Mouse (Mus musculus) testis, adult 2 months (tissue): ENCODE measurements around the gene Rtn4rl1. TPM values are rescaled to one million over a fixed set of nuclear protein-coding genes. Genes with fewer than 3 reads are reported as not detected.
"Not testable (repeated sequence)": the region's sequence is repeated elsewhere in the genome, so short reads cannot be mapped to it uniquely, and the experiment has no call there.

Source experiments
- H3K27ac ChIP-seq: fragments of 200-500 bp; 2 replicates; pipeline ENCODE4 v1.5.1; 2012; ENCODE audit warnings: low read depth, low read length; ENCODE audit not compliant: control insufficient read depth, insufficient read depth
- H3K27me3 ChIP-seq: fragments of 200-500 bp; 2 replicates; pipeline ENCODE4 v1.6.1; 2012; ENCODE audit warnings: mild to moderate bottlenecking, low read length, moderate library complexity; ENCODE audit not compliant: control insufficient read depth, insufficient read depth
- H3K36me3 ChIP-seq: fragments of 200-500 bp; 2 replicates; pipeline ENCODE4 v1.6.1; 2012; ENCODE audit warnings: mild to moderate bottlenecking, low read length; ENCODE audit not compliant: control insufficient read depth, insufficient read depth
- H3K4me1 ChIP-seq: fragments of 200-500 bp; 2 replicates; pipeline ENCODE4 v1.6.1; 2012; ENCODE audit warnings: low read length; ENCODE audit not compliant: control insufficient read depth, insufficient read depth
- H3K4me3 ChIP-seq: fragments of 200-500 bp; 2 replicates; pipeline ENCODE4 v1.5.1; 2012; ENCODE audit warnings: low read depth, mild to moderate bottlenecking, low read length, moderate library complexity, mixed read lengths; ENCODE audit not compliant: control insufficient read depth
- CTCF ChIP-seq: fragments of 200-500 bp; IDR thresholded peaks from 2 replicates; pipeline ENCODE4 v1.5.1; 2012; ENCODE audit warnings: low read depth, mild to moderate bottlenecking, inconsistent platforms, low read length, moderate library complexity; ENCODE audit not compliant: control insufficient read depth, insufficient read depth, insufficient replicate concordance
- POLR2A ChIP-seq: fragments of 200-500 bp; IDR thresholded peaks from 2 replicates; pipeline ENCODE4 v1.6.1; 2012; ENCODE audit warnings: low read depth, mild to moderate bottlenecking, inconsistent platforms, low read length, moderate library complexity; ENCODE audit not compliant: control insufficient read depth
- polyA plus RNA-seq: library from polyadenylated mRNA; depleted of rRNA; stranded (reverse); fragments of >200 nt; gene quantifications from 2 replicates; pipeline ENCODE4 v1.2.3, GENCODE M21; 2012

Rtn4rl1 gene
- polyA plus RNA-seq, 1 experiment = 3.3 TPM

DNA sequence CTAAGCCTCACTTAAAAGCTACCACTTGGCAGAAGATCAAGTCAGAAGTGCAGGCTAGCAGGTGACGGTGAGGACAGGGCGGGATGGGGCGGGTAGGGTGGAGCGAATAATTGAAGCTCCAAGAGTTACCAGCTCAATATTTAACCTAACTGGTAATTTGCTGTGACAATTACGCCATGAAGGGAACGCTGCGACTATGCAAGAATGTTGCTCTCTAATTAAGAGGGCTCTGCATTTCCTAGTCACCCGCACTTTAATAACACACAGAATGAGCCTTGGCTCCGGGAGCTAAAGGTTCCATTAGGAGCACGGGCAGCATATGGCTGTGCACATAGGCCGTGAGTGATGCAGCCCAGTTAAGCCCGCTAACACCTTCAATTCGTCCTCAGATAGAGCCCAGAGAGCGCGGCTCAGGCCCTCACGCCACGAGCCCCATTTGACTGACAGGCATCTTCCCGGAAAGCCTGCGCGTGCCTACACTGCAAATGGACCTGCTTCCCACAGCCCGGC, 100.3 kb downstream of the Rtn4rl1 start:
- Histone ChIP-seq H3K27ac (no peak overlapping the region), H3K4me3 (no peak overlapping the region), H3K27me3 (no peaks in the 10 kb centered on the region), H3K36me3 (no peaks in the 10 kb centered on the region), H3K4me1 (peaks cover 3% of the 10 kb centered on the region)
- TF ChIP-seq POLR2A (no peak), CTCF (no peak)

DNA sequence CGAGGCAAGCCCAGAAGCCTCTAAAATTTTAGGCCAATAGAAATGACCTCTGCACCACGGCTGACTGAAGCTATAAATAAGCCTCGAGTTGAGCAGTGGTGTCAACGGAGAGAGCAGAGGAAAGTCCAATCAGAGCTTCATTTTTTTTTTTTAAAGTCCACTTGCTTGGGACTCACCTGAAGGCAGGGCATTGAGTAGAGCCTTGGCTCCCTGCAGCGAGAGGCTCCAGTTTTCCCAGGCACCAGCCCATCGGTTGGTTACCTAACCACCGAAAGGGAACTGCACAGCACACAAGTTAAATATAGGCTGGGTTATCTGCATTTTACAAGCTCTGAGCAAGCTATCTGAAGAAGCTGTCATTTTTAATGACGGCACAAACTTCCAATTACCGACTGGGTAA, 101.3 kb downstream of the Rtn4rl1 start:
- TF ChIP-seq POLR2A (no peak), CTCF (no peak)

DNA sequence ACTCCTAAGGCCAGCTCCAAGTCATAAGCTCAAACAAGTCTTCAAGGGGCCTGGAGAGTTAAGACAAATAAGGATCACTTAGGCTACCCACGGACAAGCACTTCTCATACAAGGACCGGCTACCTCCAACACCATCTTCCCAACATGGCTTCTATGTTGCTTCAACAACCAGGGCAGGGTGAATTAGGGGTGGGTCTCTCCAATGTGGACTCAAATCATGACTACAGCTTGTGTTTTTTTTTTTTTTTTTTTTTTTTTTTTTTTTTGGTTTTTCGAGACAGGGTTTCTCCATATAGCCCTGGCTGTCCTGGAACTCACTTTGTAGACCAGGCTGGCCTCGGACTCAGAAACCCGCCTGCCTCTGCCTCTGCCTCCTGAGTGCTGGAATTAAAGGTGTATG, 102.0 kb downstream of the Rtn4rl1 start:
- not testable (repeated sequence) for H3K27me3 ChIP-seq, H3K4me3 ChIP-seq, H3K27ac ChIP-seq, H3K4me1 ChIP-seq, H3K36me3 ChIP-seq

More for the DNA sequence above, 101.3 kb downstream of the Rtn4rl1 start:
- H3K4me3 ChIP-seq = no peak overlapping the region
- H3K4me1 ChIP-seq = peaks cover 3% of the 10 kb centered on the region
- no peaks in the 10 kb centered on the region for H3K27me3 ChIP-seq
- no peak overlapping the region for H3K27ac ChIP-seq
- no peaks in the 10 kb centered on the region for H3K36me3 ChIP-seq

DNA sequence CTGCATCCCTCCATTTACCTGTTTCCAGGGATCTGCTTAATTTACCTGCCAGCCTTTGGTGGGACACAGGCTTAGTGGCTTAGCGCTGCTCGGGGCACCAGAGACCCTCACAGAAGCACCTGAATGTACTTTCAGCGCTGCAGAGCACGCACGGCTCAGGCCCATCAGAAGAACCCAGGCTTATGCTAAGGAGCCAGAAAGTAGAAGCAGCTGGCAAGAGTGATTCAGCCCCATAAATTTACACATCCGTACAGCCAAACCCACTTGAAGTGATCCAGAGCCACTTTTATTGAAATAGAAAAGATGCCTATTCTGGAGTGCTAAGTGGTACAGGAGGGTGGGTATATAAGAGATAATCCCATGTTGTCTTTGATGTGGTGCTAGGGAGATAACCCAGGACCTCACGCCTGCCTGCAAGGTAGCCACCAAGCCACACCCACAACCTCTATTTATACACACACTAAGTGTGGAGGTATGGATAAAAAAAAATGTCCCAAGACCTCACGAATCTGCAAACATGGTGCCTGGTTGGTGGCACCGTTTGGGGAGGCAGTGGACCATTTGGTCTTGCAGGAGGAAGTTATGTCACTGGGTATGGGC, 102.9 kb downstream of the Rtn4rl1 start:
- H3K27ac ChIP-seq = no peak overlapping the region
- H3K4me3 ChIP-seq = no peak overlapping the region
- H3K4me1 ChIP-seq = peaks cover 2% of the 10 kb centered on the region; the same call in 1 of the 2 replicates
- no peaks in the 10 kb centered on the region for H3K27me3 ChIP-seq
- TF ChIP-seq POLR2A = no peak
- no peak for TF ChIP-seq CTCF
- H3K36me3 ChIP-seq = peaks cover 1% of the 10 kb centered on the region; the same call in 1 of the 2 replicates

DNA sequence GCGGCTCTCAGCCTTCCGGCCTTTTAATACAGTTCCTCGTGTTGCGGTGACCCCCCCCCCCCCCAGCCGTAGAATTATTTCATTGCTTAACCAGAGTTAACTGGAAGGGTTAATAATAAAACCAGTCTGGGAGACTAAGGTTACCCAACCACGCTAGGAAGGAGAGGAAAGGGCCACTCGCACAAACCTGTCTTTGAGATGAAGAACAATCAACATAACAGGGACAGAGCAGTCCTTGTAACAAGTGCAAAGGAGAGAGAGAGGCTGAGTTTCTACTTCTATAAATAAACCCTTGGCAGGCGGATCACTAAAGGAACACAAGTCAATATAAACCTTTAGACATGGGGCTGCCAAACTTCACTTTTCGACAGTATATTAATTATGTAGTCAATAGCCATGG, 104.0 kb downstream of the Rtn4rl1 start:
- Histone ChIP-seq H3K27ac (no peak overlapping the region), H3K4me3 (no peak overlapping the region), H3K27me3 (no peaks in the 10 kb centered on the region), H3K36me3 (peaks cover 1% of the 10 kb centered on the region; the same call in 1 of the 2 replicates), H3K4me1 (no peaks in the 10 kb centered on the region)
- TF ChIP-seq POLR2A = no peak
- TF ChIP-seq CTCF = no peak

DNA sequence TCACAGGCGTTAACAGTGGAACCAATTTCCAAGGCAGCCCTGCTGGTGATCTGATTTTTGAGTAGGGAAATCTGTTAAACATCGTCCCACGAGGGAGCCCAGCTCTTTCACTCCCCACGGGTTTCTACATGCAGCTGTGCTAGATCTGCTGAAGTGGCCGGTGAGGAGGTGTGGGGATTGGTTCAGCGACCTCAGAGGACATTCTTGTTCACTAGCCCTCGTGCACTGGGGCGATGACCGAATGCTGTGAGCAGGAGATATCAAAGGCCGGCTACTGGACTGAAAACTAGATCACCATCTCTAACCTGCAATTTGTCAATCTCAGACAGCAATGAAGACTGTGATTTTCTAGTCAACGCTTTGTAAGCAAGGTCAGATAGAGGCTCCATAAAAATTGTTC, 104.9 kb downstream of the Rtn4rl1 start:
- Histone ChIP-seq H3K4me1 (no peaks in the 10 kb centered on the region), H3K36me3 (peaks cover 1% of the 10 kb centered on the region), H3K4me3 (no peak overlapping the region), H3K27ac (no peak overlapping the region), H3K27me3 (no peaks in the 10 kb centered on the region)
- TF ChIP-seq POLR2A (no peak), CTCF (no peak)

DNA sequence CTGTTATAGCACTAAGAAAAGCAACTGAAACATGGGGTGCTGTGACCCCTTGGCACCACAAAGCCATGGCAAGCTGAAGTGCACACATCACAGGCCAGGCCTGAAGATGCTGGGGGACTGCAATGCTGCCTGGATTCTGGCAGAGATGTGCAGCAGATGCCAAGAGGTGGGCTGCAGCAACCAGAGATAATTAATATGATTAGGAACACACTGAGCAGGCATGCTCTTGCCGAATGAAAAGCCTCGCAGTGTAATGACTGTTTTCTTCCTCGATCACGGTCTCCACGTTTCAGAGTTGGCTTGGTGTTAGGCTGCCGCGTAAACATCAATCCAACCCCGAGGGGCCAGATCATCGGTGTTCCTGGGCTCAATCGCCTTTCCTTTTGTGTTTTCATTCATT, 106.2 kb downstream of the Rtn4rl1 start:
- Histone ChIP-seq H3K4me3 (no peak overlapping the region), H3K27me3 (no peaks in the 10 kb centered on the region), H3K36me3 (peaks cover 1% of the 10 kb centered on the region), H3K4me1 (no peaks in the 10 kb centered on the region), H3K27ac (no peak overlapping the region)
- TF ChIP-seq CTCF (no peak), POLR2A (no peak)

DNA sequence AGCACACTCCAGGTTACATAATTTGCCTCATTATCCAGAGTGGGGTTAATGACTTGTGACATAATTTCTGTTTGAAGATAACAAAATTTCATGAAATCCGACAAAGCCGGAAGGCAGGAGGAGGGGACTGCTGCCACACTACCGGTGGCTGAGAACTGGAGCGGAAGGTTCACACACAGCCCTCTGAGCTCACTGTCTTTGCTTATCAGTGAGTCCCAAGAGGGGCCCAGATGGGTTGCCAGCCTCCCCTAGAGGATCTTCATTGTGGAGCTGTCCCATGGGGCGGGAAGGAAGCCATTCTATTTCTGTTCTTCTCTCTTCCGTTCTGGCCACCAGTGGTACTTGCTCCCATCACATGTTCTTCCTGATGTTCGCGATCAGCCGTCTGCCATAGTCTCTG, 107.4 kb downstream of the Rtn4rl1 start:
- Histone ChIP-seq H3K27ac (no peak overlapping the region), H3K4me1 (no peaks in the 10 kb centered on the region), H3K4me3 (no peak overlapping the region), H3K36me3 (peaks cover 1% of the 10 kb centered on the region), H3K27me3 (no peaks in the 10 kb centered on the region)
- no peak for TF ChIP-seq CTCF
